26 mouse cellular contexts compared by ENCODE assay signal in the genomic region with DNA sequence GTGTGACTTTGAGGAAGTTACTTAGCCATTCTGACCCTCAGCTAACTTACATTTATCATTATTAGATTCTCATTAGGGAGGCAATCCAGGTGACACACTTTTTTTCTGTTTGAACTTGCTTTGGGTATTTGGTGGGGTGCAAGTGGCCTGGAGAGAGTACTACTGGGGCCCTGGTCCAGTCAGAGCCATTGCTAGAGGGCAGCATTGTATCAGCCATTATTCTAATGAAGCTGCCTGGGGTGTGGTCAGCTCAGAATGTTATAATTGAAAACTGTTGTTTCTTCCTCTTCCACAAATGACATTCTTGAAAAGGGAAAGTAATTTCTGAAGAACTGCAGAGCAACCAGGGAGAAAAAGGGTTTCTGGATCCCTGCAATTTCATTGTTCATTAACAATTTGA. TPM values are rescaled to one million over a fixed set of nuclear protein-coding genes. Genes with fewer than 3 reads are reported as not detected.
DNase-seq lines count a peak whose midpoint lies in the region; ATAC-seq and TF ChIP-seq lines count a peak whose summit lies in the region.
"Had no signal": no experiment of that assay in that cellular context is flagged by ENCODE, and none has a peak within 500 bp of the region (broad histone marks: within the 10 kb centered on the region; RNA-seq: fewer than 3 reads in every experiment).

No protein-coding gene starts in this region.

- H3K4me2 ChIP-seq in heart, postnatal 0 days (ENCODE audit: low read depth, low read length) = no peak overlapping the region
- H3K4me2 ChIP-seq in heart, embryonic 11.5 days = no peak overlapping the region
- H3K4me2 ChIP-seq: embryonic facial prominence, embryonic 15.5 days; liver, embryonic 15.5 days had no signal

- no peaks in the 10 kb centered on the region for H3K4me1 ChIP-seq in heart, postnatal 0 days (ENCODE audit: control insufficient read depth, insufficient read depth)
- H3K4me1 ChIP-seq in heart, embryonic 11.5 days (ENCODE audit: control insufficient read depth, insufficient read depth, low read length) = no peaks in the 10 kb centered on the region
- no peaks in the 10 kb centered on the region for H3K4me1 ChIP-seq in lung, adult 2 months (ENCODE audit: control insufficient read depth, insufficient read depth, low read length)
- H3K4me1 ChIP-seq: embryonic facial prominence, embryonic 15.5 days; forebrain, embryonic 10.5 days; liver, embryonic 15.5 days had no signal

- no peak for ATAC-seq in heart, postnatal 0 days (ENCODE audit: insufficient read depth, low read depth)
- ATAC-seq in heart, embryonic 11.5 days (replicated peaks; ENCODE audit: insufficient number of reproducible peaks, low FRiP score, low TSS enrichment) = no peak
- ATAC-seq: forebrain, postnatal 0 days had no signal

- DNase-seq in heart, postnatal 0 days (ENCODE audit: low spot score) = no peak
- DNase-seq in lung, adult 2 months = no peak
- no peak for DNase-seq in lung, adult 18-20 months
- peak; percentile 6 for DNase-seq in Muller cell, postnatal 12 days (ENCODE audit: inconsistent ontology term)
- DNase-seq in lung, postnatal 10 days = peak; percentile 7
- no peak for DNase-seq in frontal cortex, postnatal 36 days (ENCODE audit: low spot score in 2 of 2)
- DNase-seq in T-cell, adult 2 months (ENCODE audit: low spot score) = no peak
- DNase-seq: adrenal gland, adult 2 months; cerebellum, adult 2 months; cerebellum, postnatal 36 days; forebrain, postnatal 0 days; heart, adult 11 months; midbrain, embryonic 14.5 days; right cerebral cortex, postnatal 14 days; spleen, adult 18-20 months; thymus, adult 18-20 months; thymus, postnatal 4 days had no signal

- no peaks in the 10 kb centered on the region for H3K27me3 ChIP-seq in heart, postnatal 0 days (ENCODE audit: control insufficient read depth, insufficient read depth, low read length)
- H3K27me3 ChIP-seq in heart, embryonic 11.5 days (ENCODE audit: control insufficient read depth, insufficient read depth, low read length) = no peaks in the 10 kb centered on the region
- H3K27me3 ChIP-seq: embryonic facial prominence, embryonic 15.5 days; liver, embryonic 15.5 days had no signal

- no peaks in the 10 kb centered on the region for H3K36me3 ChIP-seq in heart, postnatal 0 days (replicated peaks; ENCODE audit: control insufficient read depth, insufficient read depth, low read length)
- H3K36me3 ChIP-seq in heart, embryonic 11.5 days (ENCODE audit: control insufficient read depth, insufficient read depth, low read length) = no peaks in the 10 kb centered on the region
- H3K36me3 ChIP-seq: embryonic facial prominence, embryonic 15.5 days; forebrain, embryonic 10.5 days; liver, embryonic 15.5 days had no signal

- no peak overlapping the region for H3K9ac ChIP-seq in heart, postnatal 0 days (replicated peaks; ENCODE audit: low read depth, low read length)
- H3K9ac ChIP-seq in heart, embryonic 11.5 days (ENCODE audit: low read depth, low read length) = no peak overlapping the region
- H3K9ac ChIP-seq: embryonic facial prominence, embryonic 15.5 days; forebrain, postnatal 0 days; liver, embryonic 15.5 days had no signal

- no peak for TF ChIP-seq POLR2A in lung, adult 2 months (IDR thresholded peaks at IDR 0.05; ENCODE audit: borderline replicate concordance, extremely low read depth, low read depth, low read length)

- peak; percentile 5; the same call in 1 of the 2 replicates for TF ChIP-seq CTCF in heart, postnatal 0 days (IDR thresholded peaks at IDR 0.05; ENCODE audit: low read depth)
- TF ChIP-seq CTCF in lung, adult 2 months (IDR thresholded peaks at IDR 0.05; ENCODE audit: insufficient read depth, low read length) = 0 out of 2 replicates have a peak, but pooled peaks have one; percentile 8

- no peak overlapping the region for H3K4me3 ChIP-seq in heart, postnatal 0 days (ENCODE audit: low read depth, low read length)
- H3K4me3 ChIP-seq in heart, embryonic 11.5 days (ENCODE audit: low read depth, low read length) = no peak overlapping the region
- H3K4me3 ChIP-seq in lung, adult 2 months (replicated peaks; ENCODE audit: extremely low read depth, low read depth, low read length) = no peak overlapping the region
- H3K4me3 ChIP-seq: embryonic facial prominence, embryonic 15.5 days; forebrain, embryonic 10.5 days; liver, embryonic 15.5 days; myocyte had no signal

- TF ChIP-seq EP300 in heart, postnatal 0 days (IDR thresholded peaks at IDR 0.05; ENCODE audit: low read depth) = no peak

- H3K9me3 ChIP-seq in heart, postnatal 0 days (replicated peaks; ENCODE audit: control insufficient read depth, low read length) = no peaks in the 10 kb centered on the region
- no peaks in the 10 kb centered on the region for H3K9me3 ChIP-seq in heart, embryonic 11.5 days (replicated peaks; ENCODE audit: control insufficient read depth, low read length)
- H3K9me3 ChIP-seq: embryonic facial prominence, embryonic 15.5 days; forebrain, embryonic 10.5 days; liver, embryonic 15.5 days had no signal

- H3K27ac ChIP-seq in heart, postnatal 0 days (ENCODE audit: low read depth) = no peak overlapping the region
- H3K27ac ChIP-seq in heart, embryonic 11.5 days (ENCODE audit: low read depth, low read length) = no peak overlapping the region
- H3K27ac ChIP-seq: embryonic facial prominence, embryonic 15.5 days; forebrain, embryonic 10.5 days; liver, embryonic 15.5 days had no signal

RNA-seq across cellular contexts. Expression of gene Rtl9, which starts 13.2 kb away (rescaled TPM):
- total RNA-seq in heart, postnatal 0 days (2014; rRNA removed; ENCODE audit: low replicate concordance) = 1.6 and 2.6 TPM in 2 replicates
- polyA plus RNA-seq in heart, postnatal 0 days (2015; fragmentation: Nextera tagmentation; extraction: Ambion mirVana) = 0.15 TPM in 2 replicates
- 0.06 and 0.10 TPM in 2 replicates for polyA plus RNA-seq in heart, embryonic 11.5 days (2014; fragmentation: Nextera tagmentation; extraction: Ambion mirVana)
- 0.17 and 0.37 TPM in 2 replicates for polyA plus RNA-seq in lung, adult 2 months (2012; rRNA removed)
- total RNA-seq: ES-E14; hematopoietic stem cell, adult 5-6 weeks; megakaryocyte, adult 5-6 weeks had no signal
- polyA plus RNA-seq: heart, embryonic 14.5 days had no signal

Comparison
In these comparisons a context has a peak if more than half of its experiments do, and no peak if none do; other contexts are left out.
1. DNase-seq: peak in Muller cell, postnatal 12 days (single experiment) and lung, postnatal 10 days (single experiment); none in heart, postnatal 0 days (single experiment), lung, adult 2 months (single experiment), lung, adult 18-20 months (0 of 2), frontal cortex, postnatal 36 days (0 of 2) and T-cell, adult 2 months (single experiment).